Mouse (Mus musculus): ENCODE data around the gene Nfix.
A peak's percentile ranks its signal among the peaks of the same experiment; 100 is the strongest.
"Not testable (repeated sequence)": the region's sequence is repeated elsewhere in the genome, so short reads cannot be mapped to it uniquely, and the experiment has no call there.

Gene Nfix

GRCm38 (mm10) chr8:84693332-84693731 is 106.8 kb downstream of the Nfix start:
- DNase-seq, result no peak

GRCm38 (mm10) chr8:84689091-84689915 is 110.8 kb downstream of the Nfix start:
- peak; percentile 81 for DNase-seq

GRCm38 (mm10) chr8:84687705-84688100 is 112.4 kb downstream of the Nfix start, which contains the start of gene Nacc1:
TSS of gene Nacc1 (minus strand) at chr8:84687862.
- peak; percentile 88 for DNase-seq

- DNase-seq, result no peak
Measured at GRCm38 (mm10) chr8:84687003-84687704, 113.0 kb downstream of the Nfix start.

GRCm38 (mm10) chr8:84686191-84687002 is 113.7 kb downstream of the Nfix start, which contains the start of gene Trmt1:
TSS of gene Trmt1 (plus strand) at chr8:84686307.
- no peak for DNase-seq

- DNase-seq, result no peak
Measured at GRCm38 (mm10) chr8:84684537-84684936, 115.6 kb downstream of the Nfix start.

- DNase-seq, result no peak
Measured at GRCm38 (mm10) chr8:84682257-84682656, 117.9 kb downstream of the Nfix start.

GRCm38 (mm10) chr8:84681476-84681875 is 118.7 kb downstream of the Nfix start:
- no peak for DNase-seq

- no peak for DNase-seq
Measured at GRCm38 (mm10) chr8:84677305-84677704, 122.8 kb downstream of the Nfix start.

- not testable (repeated sequence) for DNase-seq
Measured at GRCm38 (mm10) chr8:84670295-84671006, 129.7 kb downstream of the Nfix start.

- DNase-seq, result no peak
Measured at GRCm38 (mm10) chr8:84668731-84669485, 131.2 kb downstream of the Nfix start.

- no peak for DNase-seq
Measured at GRCm38 (mm10) chr8:84668081-84668480, 132.1 kb downstream of the Nfix start.

GRCm38 (mm10) chr8:84665385-84665893 is 134.7 kb downstream of the Nfix start:
- DNase-seq, result no peak

GRCm38 (mm10) chr8:84664566-84665384 is 135.4 kb downstream of the Nfix start:
- DNase-seq, result peak; percentile 80

- DNase-seq, result peak; percentile 94
Measured at GRCm38 (mm10) chr8:84663483-84664327, 136.4 kb downstream of the Nfix start.

GRCm38 (mm10) chr8:84662581-84663065 is 137.5 kb downstream of the Nfix start, which contains the start of gene Ier2:
TSS of gene Ier2 (minus strand) at chr8:84662852.
- peak; percentile 84 for DNase-seq

- DNase-seq, result peak; percentile 49
Measured at GRCm38 (mm10) chr8:84661961-84662571, 138.1 kb downstream of the Nfix start.

GRCm38 (mm10) chr8:84661458-84661871 is 138.7 kb downstream of the Nfix start:
- peak; percentile 56 for DNase-seq

Data from right cerebral cortex, postnatal 14 days (tissue).